ENCODE assay signal across 31 mouse cellular contexts in genomic region chr17:24131570-24131969, GRCm38 (mm10). TPM values are rescaled to one million over a fixed set of nuclear protein-coding genes. Genes with fewer than 3 reads are reported as not detected.
A peak's percentile ranks its signal among the peaks of the same experiment; 100 is the strongest.
DNase-seq lines count a peak whose midpoint lies in the region; ATAC-seq and TF ChIP-seq lines count a peak whose summit lies in the region.
"Had no signal": no experiment of that assay in that cellular context is flagged by ENCODE, and none has a peak within 500 bp of the region (broad histone marks: within the 10 kb centered on the region; RNA-seq: fewer than 3 reads in every experiment).

No protein-coding gene starts in this region.

- no peak overlapping the region for H3K9ac ChIP-seq in lung, postnatal 0 days (replicated peaks; ENCODE audit: low read depth)
- H3K9ac ChIP-seq: forebrain, embryonic 13.5 days; hindbrain, embryonic 13.5 days; limb, embryonic 12.5 days; liver, embryonic 15.5 days; neural tube, embryonic 13.5 days had no signal

- 91% methylated on average over 3 of the region's 3 CpGs for WGBS in lung, postnatal 0 days

- ATAC-seq in lung, postnatal 0 days = no peak
- peak; percentile 61; the same call in 1 of the 2 replicates for ATAC-seq in megakaryocyte progenitor cell, adult 5-6 weeks (replicated peaks; ENCODE audit: poor library complexity)
- ATAC-seq: activated CD4-positive, CD25-positive, alpha-beta regulatory T cell, adult 4 months; forebrain, embryonic 13.5 days; midbrain, embryonic 16.5 days had no signal

- no peak for TF ChIP-seq EP300 in lung, postnatal 0 days (IDR thresholded peaks at IDR 0.05)

- H3K27ac ChIP-seq in lung, postnatal 0 days (ENCODE audit: low read length) = no peak overlapping the region
- H3K27ac ChIP-seq: forebrain, embryonic 13.5 days; hindbrain, embryonic 13.5 days; left cerebral cortex, adult 2 months; limb, embryonic 12.5 days; liver, embryonic 15.5 days; midbrain, embryonic 10.5 days; neural tube, embryonic 13.5 days had no signal

- TF ChIP-seq CTCF in lung, postnatal 0 days (IDR thresholded peaks at IDR 0.05) = peak; percentile 36

- H3K4me2 ChIP-seq in lung, postnatal 0 days (replicated peaks; ENCODE audit: low read depth, low read length) = no peak overlapping the region
- H3K4me2 ChIP-seq: forebrain, embryonic 13.5 days; heart, embryonic 11.5 days; hindbrain, embryonic 13.5 days; limb, embryonic 12.5 days; liver, embryonic 15.5 days; neural tube, embryonic 13.5 days had no signal

- intact Hi-C loops in gastrocnemius, postnatal 36 days (cut with DNase I) = no loop called here

- no peak overlapping the region for H3K4me3 ChIP-seq in lung, postnatal 0 days (ENCODE audit: low read depth, low read length)
- H3K4me3 ChIP-seq: forebrain, embryonic 13.5 days; hindbrain, embryonic 13.5 days; left cerebral cortex, adult 2 months; limb, embryonic 12.5 days; liver, embryonic 15.5 days; midbrain, embryonic 10.5 days; neural tube, embryonic 13.5 days had no signal

- H3K27me3 ChIP-seq in lung, postnatal 0 days (replicated peaks; ENCODE audit: insufficient read depth, low read length) = no peaks in the 10 kb centered on the region
- H3K27me3 ChIP-seq: forebrain, embryonic 13.5 days; hindbrain, embryonic 13.5 days; limb, embryonic 12.5 days; liver, embryonic 15.5 days; neural tube, embryonic 13.5 days had no signal

- no peaks in the 10 kb centered on the region for H3K9me3 ChIP-seq in lung, postnatal 0 days (ENCODE audit: low read length)
- H3K9me3 ChIP-seq: forebrain, embryonic 13.5 days; hindbrain, embryonic 13.5 days; limb, embryonic 12.5 days; liver, embryonic 15.5 days; midbrain, embryonic 10.5 days; neural tube, embryonic 13.5 days had no signal

- 0 out of 2 replicates have a peak, but pooled peaks cover 6% of the 10 kb centered on the region for H3K4me1 ChIP-seq in lung, postnatal 0 days (ENCODE audit: insufficient read depth, low read depth, low read length)
- H3K4me1 ChIP-seq: forebrain, embryonic 13.5 days; midbrain, embryonic 10.5 days; neural tube, embryonic 13.5 days had no signal

- peak; percentile 38 to 52 for DNase-seq in kidney, postnatal 36 days
- no peak for DNase-seq in kidney, postnatal 14 days
- no peak for DNase-seq in lung, postnatal 0 days (ENCODE audit: low spot score)
- no peak for DNase-seq in lung, postnatal 10 days
- DNase-seq in ES-CJ7 (ENCODE audit: low read depth, low spot score) = peak; percentile 69
- no peak for DNase-seq in gastrocnemius, postnatal 36 days
- DNase-seq in gastrocnemius, postnatal 10 days = no peak
- DNase-seq: adrenal gland, adult 2 months; adrenal gland, postnatal 36 days; B cell, adult 2 months; cerebellum, adult 8-10 months; cerebellum, postnatal 25 days; gastrocnemius, postnatal 25 days; heart, adult 18-20 months; heart, postnatal 4 days; kidney, adult 18-20 months; kidney, postnatal 10 days; right cerebral cortex, postnatal 4 days; thymus, adult 2 months; thymus, postnatal 36 days had no signal

- H3K36me3 ChIP-seq in lung, postnatal 0 days (ENCODE audit: insufficient read depth, low read length) = no peaks in the 10 kb centered on the region
- H3K36me3 ChIP-seq: hindbrain, embryonic 13.5 days; midbrain, embryonic 10.5 days; neural tube, embryonic 13.5 days had no signal

RNA-seq across cellular contexts. Expression of gene Pdpk1, which starts 19.2 kb away (rescaled TPM):
- 26.4 and 32.3 TPM in 2 replicates for polyA plus RNA-seq in lung, postnatal 0 days (2015; fragmentation: Nextera tagmentation; extraction: Ambion mirVana)
- total RNA-seq in megakaryocyte progenitor cell, adult 5-6 weeks (2015) = 33.3 and 36.3 TPM in 2 replicates
- total RNA-seq in megakaryocyte progenitor cell, adult 5-6 weeks (2017) = 41.1 and 49.5 TPM in 2 replicates
- 10 to 100 TPM; 35.5 to 39.9 TPM for total RNA-seq in gastrocnemius, postnatal 36 days (2021)
- 10 to 100 TPM; 44.2 to 47.0 TPM for total RNA-seq in gastrocnemius, postnatal 10 days (2021)

RNA-seq across cellular contexts. Expression of gene Amdhd2, which starts 32.0 kb away (rescaled TPM):
- polyA plus RNA-seq in lung, postnatal 0 days (2015; fragmentation: Nextera tagmentation; extraction: Ambion mirVana) = 44.1 and 44.2 TPM in 2 replicates
- 21.9 and 33.7 TPM in 2 replicates for total RNA-seq in megakaryocyte progenitor cell, adult 5-6 weeks (2015)
- 65.1 and 65.5 TPM in 2 replicates for total RNA-seq in megakaryocyte progenitor cell, adult 5-6 weeks (2017)
- 10 to 100 TPM in 1 of 2 experiments, 1 to 10 TPM in 1; 8.4 to 10.4 TPM for total RNA-seq in gastrocnemius, postnatal 36 days (2021)
- 10 to 100 TPM; 12.0 to 16.6 TPM for total RNA-seq in gastrocnemius, postnatal 10 days (2021)

RNA-seq across cellular contexts. Expression of gene Atp6v0c, which starts 37.9 kb away (rescaled TPM):
- 566 and 620 TPM in 2 replicates for polyA plus RNA-seq in lung, postnatal 0 days (2015; fragmentation: Nextera tagmentation; extraction: Ambion mirVana)
- 405 and 437 TPM in 2 replicates for total RNA-seq in megakaryocyte progenitor cell, adult 5-6 weeks (2015)
- total RNA-seq in megakaryocyte progenitor cell, adult 5-6 weeks (2017) = 109 and 145 TPM in 2 replicates
- total RNA-seq in gastrocnemius, postnatal 36 days (2021) = 100 to 1,000 TPM; 142 to 153 TPM
- total RNA-seq in gastrocnemius, postnatal 10 days (2021) = 100 to 1,000 TPM; 180 to 191 TPM

RNA-seq across cellular contexts. Expression of gene Kctd5, which starts 58.3 kb away (rescaled TPM):
- 34.3 and 36.9 TPM in 2 replicates for polyA plus RNA-seq in lung, postnatal 0 days (2015; fragmentation: Nextera tagmentation; extraction: Ambion mirVana)
- total RNA-seq in megakaryocyte progenitor cell, adult 5-6 weeks (2015) = 15.5 and 17.1 TPM in 2 replicates
- 19.5 and 21.0 TPM in 2 replicates for total RNA-seq in megakaryocyte progenitor cell, adult 5-6 weeks (2017)
- total RNA-seq in gastrocnemius, postnatal 36 days (2021) = 1 to 10 TPM; 7.6 to 8.8 TPM
- 10 to 100 TPM; 16.9 to 18.2 TPM for total RNA-seq in gastrocnemius, postnatal 10 days (2021)

Comparison
In these comparisons a context has a peak if more than half of its experiments do, and no peak if none do; other contexts are left out.
1. DNase-seq: peak in kidney, postnatal 36 days (2 of 2) and ES-CJ7 (single experiment); none in kidney, postnatal 14 days (single experiment), lung, postnatal 0 days (single experiment), lung, postnatal 10 days (single experiment), gastrocnemius, postnatal 36 days (0 of 2) and gastrocnemius, postnatal 10 days (single experiment).